Mouse (Mus musculus) naive thymus-derived CD4-positive, alpha-beta T cell, adult 5 months (primary cell): ENCODE measurements around the gene F2r. TPM values are rescaled to one million over a fixed set of nuclear protein-coding genes. Genes with fewer than 3 reads are reported as not detected.

Source experiments
- polyA plus RNA-seq: library from polyadenylated mRNA; unstranded; fragments of 100-300 nt; shearing (Covaris generic); gene quantifications from one replicate; pipeline ENCODE4 v1.2.1, GENCODE M21; 2017

Gene F2r
- 12.3 TPM for polyA plus RNA-seq

DNA sequence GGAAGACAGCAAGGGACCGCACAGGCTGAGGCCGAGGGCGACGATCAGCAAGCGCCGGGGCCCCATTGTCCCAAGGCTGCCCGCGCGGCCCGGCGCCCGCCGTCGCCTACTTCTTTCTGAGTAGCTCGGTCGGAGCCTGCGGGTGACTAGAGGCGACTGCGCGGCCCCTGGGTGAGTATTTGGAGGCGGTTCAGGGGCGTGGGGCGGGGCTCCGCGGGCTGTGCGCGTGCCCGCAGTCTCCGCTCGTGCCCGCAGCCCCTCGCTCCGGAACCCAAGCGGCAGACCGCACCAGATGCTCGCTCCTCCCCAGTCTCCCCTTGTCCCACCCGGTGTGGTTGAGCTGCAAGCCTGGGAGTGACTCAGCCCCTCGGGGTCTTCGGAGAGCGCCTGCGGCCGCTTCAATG lies at the start of gene F2r:
F2r (minus strand) TSS at position 179 of the 404 bp plus-strand sequence.

Other genes with a start within 250 kb of the F2r start
- gene Aggf1, start 243.1 kb downstream of the F2r start, polyA plus RNA-seq, result 45.2 TPM
- not detected for gene Crhbp, start 173.6 kb downstream of the F2r start, polyA plus RNA-seq
- gene S100z, start 139.8 kb downstream of the F2r start, polyA plus RNA-seq, result not detected
- 24.8 TPM for gene F2rl1, start 93.3 kb downstream of the F2r start, polyA plus RNA-seq
- 1.2 TPM for gene F2rl2, start 78.4 kb upstream of the F2r start, polyA plus RNA-seq